Mouse (Mus musculus) cerebellum, adult 2 months (tissue): Measurements from ENCODE around the gene Saa4. TPM values are rescaled to one million over a fixed set of nuclear protein-coding genes. Genes with fewer than 3 reads are reported as not detected.

Source experiments
- DNase-seq, 2 experiments: peaks; one replicate each; pipeline ENCODE4 v3.0.0; 2021
- H3K27ac ChIP-seq: fragments of 200-500 bp; 2 replicates; pipeline ENCODE4 v1.5.1; 2012; ENCODE audit warnings: low read length, control low read depth, inconsistent platforms; ENCODE audit not compliant: insufficient read depth
- H3K27me3 ChIP-seq: fragments of 200-500 bp; 2 replicates; pipeline ENCODE4 v1.6.1; 2012; ENCODE audit warnings: inconsistent platforms, mild to moderate bottlenecking, low read length, moderate library complexity; ENCODE audit not compliant: control insufficient read depth, insufficient read depth
- H3K4me1 ChIP-seq: fragments of 200-500 bp; 2 replicates; pipeline ENCODE4 v1.6.1; 2011; ENCODE audit warnings: low read length; ENCODE audit not compliant: control insufficient read depth, insufficient read depth
- H3K4me3 ChIP-seq: fragments of 200-500 bp; replicated peaks from 2 replicates; pipeline ENCODE3; 2011; ENCODE audit warnings: mild to moderate bottlenecking, low read depth, low read length, control low read depth; ENCODE audit not compliant: insufficient read depth
- CTCF ChIP-seq: fragments of 200-500 bp; IDR thresholded peaks from 2 replicates; pipeline ENCODE4 v1.5.1; 2011; ENCODE audit warnings: low read depth, mild to moderate bottlenecking, control low read depth, low read length, moderate library complexity, borderline replicate concordance; ENCODE audit not compliant: insufficient read depth
- POLR2A ChIP-seq: fragments of 200-500 bp; IDR thresholded peaks from 2 replicates; pipeline ENCODE4 v1.6.1; 2011; ENCODE audit warnings: low read length, control low read depth, borderline replicate concordance; ENCODE audit not compliant: insufficient read depth
- WGBS: fragments of 180-500 bp; shearing (Covaris S2); methylation state at CpG from one replicate; pipeline ENCODE4 v1.1.7; 2018; 5-methylcytosine and 5-hydroxymethylcytosine counted together
- polyA plus RNA-seq: library from polyadenylated mRNA; depleted of rRNA; stranded (reverse); fragments of >200 nt; gene quantifications from 2 replicates; pipeline ENCODE4 v1.2.3, GENCODE M21; 2012

Gene Saa4
- polyA plus RNA-seq, 1 experiment = not detected

GRCm38 (mm10) chr7:46723354-46723753 lies 9.0 kb downstream of the Saa4 start:
- Histone ChIP-seq H3K27ac (no peak overlapping the region), H3K4me1 (peaks cover 23% of the 10 kb centered on the region)
- TF ChIP-seq CTCF = no peak

GRCm38 (mm10) chr7:46720460-46720859 lies 11.9 kb downstream of the Saa4 start:
- no peaks in the 10 kb centered on the region for H3K27me3 ChIP-seq
- DNase-seq = peak; percentile 61 to 66
- peaks cover 42% of the 10 kb centered on the region for H3K4me1 ChIP-seq
- peak overlapping the region; percentile 98 for H3K27ac ChIP-seq
- WGBS = 14% methylated on average over 9 of the region's 9 CpGs
- H3K4me3 ChIP-seq = no peak overlapping the region
- TF ChIP-seq POLR2A = no peak
- no peak for TF ChIP-seq CTCF

More at GRCm38 (mm10) chr7:46723354-46723753, 9.0 kb downstream of the Saa4 start:
- DNase-seq = no peak
- Histone ChIP-seq H3K27me3 (no peaks in the 10 kb centered on the region), H3K4me3 (no peak overlapping the region)
- 97% methylated on average over 6 of the region's 6 CpGs for WGBS

GRCm38 (mm10) chr7:46719526-46719925 lies 12.9 kb downstream of the Saa4 start:
- Histone ChIP-seq H3K27me3 (no peaks in the 10 kb centered on the region), H3K4me3 (no peak overlapping the region), H3K27ac (peak overlapping the region; percentile 98), H3K4me1 (peaks cover 47% of the 10 kb centered on the region)
- no peak for TF ChIP-seq CTCF
- TF ChIP-seq POLR2A = no peak
- WGBS = 17% methylated on average over 7 of the region's 7 CpGs
- DNase-seq = peak; percentile 53 to 60

DNA sequence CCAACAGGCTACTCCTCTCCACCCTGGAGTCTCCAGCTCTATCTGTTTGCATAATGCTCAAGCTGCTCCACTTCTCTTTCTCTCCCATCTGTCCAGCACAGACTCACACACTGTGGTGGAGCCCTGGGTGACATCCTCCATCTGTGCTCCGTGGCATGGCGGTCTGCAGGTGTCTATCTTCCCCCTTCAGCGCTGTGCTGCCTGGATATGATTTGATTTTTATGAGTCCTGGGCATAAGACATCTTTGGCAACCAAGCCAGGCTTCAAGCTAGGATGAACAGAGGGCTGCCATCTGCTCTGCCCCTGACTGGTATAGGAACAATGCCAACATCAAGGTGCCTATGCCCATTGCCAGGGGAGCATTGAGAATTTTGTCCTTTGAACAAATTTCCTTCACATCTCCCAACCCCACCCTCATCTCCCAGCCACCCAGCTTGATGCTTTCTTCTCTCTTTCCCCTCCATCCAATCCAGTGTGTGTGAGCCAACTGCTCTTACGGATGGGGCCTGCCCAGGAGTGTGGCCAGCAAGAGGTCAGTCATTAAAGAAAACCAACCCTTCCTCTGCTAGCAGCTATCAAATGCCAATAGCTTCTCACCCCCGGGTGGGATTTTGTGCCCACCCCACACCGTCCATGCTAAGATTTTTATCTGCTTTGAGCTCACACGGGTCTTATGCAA lies 13.7 kb downstream of the Saa4 start:
- no peaks in the 10 kb centered on the region for H3K27me3 ChIP-seq
- TF ChIP-seq POLR2A (no peak), CTCF (no peak)
- WGBS = 6% methylated on average over 7 of the region's 7 CpGs
- H3K4me3 ChIP-seq = no peak overlapping the region
- peak; percentile 87 to 95 for DNase-seq
- peak overlapping the region; percentile 98 for H3K27ac ChIP-seq
- peaks cover 47% of the 10 kb centered on the region for H3K4me1 ChIP-seq

- Histone ChIP-seq H3K27ac (peak overlapping the region; percentile 68), H3K4me3 (no peak overlapping the region), H3K4me1 (peaks cover 47% of the 10 kb centered on the region), H3K27me3 (no peaks in the 10 kb centered on the region)
- DNase-seq = peak; percentile 49 to 65
- TF ChIP-seq POLR2A (no peak), CTCF (no peak)
- WGBS = 29% methylated on average over 5 of the region's 5 CpGs
Measured at GRCm38 (mm10) chr7:46716897-46717296, 15.5 kb downstream of the Saa4 start.

GRCm38 (mm10) chr7:46715600-46715999 lies 16.8 kb downstream of the Saa4 start, which contains the start of gene Saa3:
Saa3 (minus strand) TSS chr7:46715700.
- Histone ChIP-seq H3K27me3 (no peaks in the 10 kb centered on the region), H3K4me3 (no peak within 1 kb of the TSS), H3K4me1 (peaks cover 42% of the 10 kb centered on the region), H3K27ac (peak within 1 kb of the TSS; percentile 68; the same call in 1 of the 2 replicates)
- DNase-seq = no peak
- 91% methylated on average over 5 of the region's 5 CpGs for WGBS
- no peak for TF ChIP-seq POLR2A

DNA sequence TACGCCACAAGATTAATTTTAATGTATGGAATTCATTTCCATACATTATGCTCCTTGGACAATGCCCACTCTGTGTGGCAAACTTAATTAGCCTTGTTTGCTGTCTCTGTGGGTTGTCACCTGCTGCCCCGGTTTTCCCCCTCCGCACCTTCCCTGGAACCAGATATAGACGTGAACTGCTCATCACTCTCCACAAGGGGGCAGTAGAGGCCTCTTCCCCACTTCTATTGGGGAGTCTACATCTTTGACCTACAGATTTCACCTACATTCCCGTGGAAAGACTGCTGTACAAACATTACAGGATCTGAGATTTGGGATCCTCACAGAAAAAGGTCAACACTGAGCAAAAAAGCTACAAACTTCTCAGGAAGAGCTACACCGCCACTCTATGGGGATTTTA lies 17.9 kb downstream of the Saa4 start:
- TF ChIP-seq CTCF = peak; percentile 84
- no peak for TF ChIP-seq POLR2A
- WGBS = 25% methylated on average over 6 of the region's 6 CpGs
- no peaks in the 10 kb centered on the region for H3K27me3 ChIP-seq
- no peak overlapping the region for H3K4me3 ChIP-seq
- peak; percentile 78 to 83 for DNase-seq
- 0 out of 2 replicates have a peak overlapping the region, but pooled peaks have one; percentile 29 for H3K27ac ChIP-seq
- H3K4me1 ChIP-seq = peaks cover 31% of the 10 kb centered on the region

DNA sequence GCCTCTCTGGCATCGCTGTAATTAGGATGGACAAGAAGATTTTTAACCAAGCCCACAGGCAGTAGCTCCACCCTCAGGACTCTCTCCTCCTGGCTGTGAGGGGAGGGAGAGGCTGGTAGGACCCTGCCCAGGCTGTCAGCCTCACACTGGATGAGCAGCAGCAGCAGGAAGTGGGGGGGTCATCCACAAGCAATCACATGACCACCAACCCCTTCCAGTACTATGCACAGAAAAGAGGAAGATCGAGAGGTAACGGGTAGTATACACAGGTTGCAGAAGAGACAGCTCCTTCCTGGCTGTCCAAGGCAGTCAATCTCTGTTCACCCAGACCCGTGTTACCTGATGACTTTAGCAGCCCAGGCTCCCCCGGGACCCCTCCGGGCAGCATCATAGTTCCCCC lies 20.2 kb downstream of the Saa4 start:
- Histone ChIP-seq H3K27ac (no peak overlapping the region), H3K4me1 (peaks cover 12% of the 10 kb centered on the region), H3K4me3 (no peak overlapping the region), H3K27me3 (no peaks in the 10 kb centered on the region)
- 74% methylated on average over 6 of the region's 6 CpGs for WGBS
- no peak for DNase-seq
- TF ChIP-seq POLR2A (no peak), CTCF (no peak)
